Mouse (Mus musculus) midbrain, embryonic 16.5 days (tissue): ENCODE results near the gene Tinagl1. TPM values are rescaled to one million over a fixed set of nuclear protein-coding genes. Genes with fewer than 3 reads are reported as not detected.

Source experiments
- ATAC-seq: fragments of 200-750 bp; cut with Nextera tagmentation; 2 replicates; pipeline ENCODE4 v1.8.0; 2017; ENCODE audit warnings: moderate TSS enrichment
- H3K27ac ChIP-seq: fragments of 300-500 bp; sonication (generic); 2 replicates; pipeline ENCODE4 v1.5.1; 2014; ENCODE audit warnings: mild to moderate bottlenecking, low read length, mixed read lengths
- H3K27me3 ChIP-seq: fragments of 300-500 bp; sonication (generic); 2 replicates; pipeline ENCODE4 v1.6.1; 2014; ENCODE audit warnings: low read depth, low read length, mixed read lengths; ENCODE audit not compliant: control insufficient read depth, insufficient read depth
- H3K36me3 ChIP-seq: fragments of 300-500 bp; sonication (generic); 2 replicates; pipeline ENCODE4 v1.6.1; 2014; ENCODE audit warnings: mild to moderate bottlenecking, low read length, moderate library complexity, mixed read lengths; ENCODE audit not compliant: control insufficient read depth, insufficient read depth
- H3K4me1 ChIP-seq: fragments of 300-500 bp; sonication (generic); 2 replicates; pipeline ENCODE4 v1.6.1; 2014; ENCODE audit warnings: mild to moderate bottlenecking, low read length, mixed read lengths; ENCODE audit not compliant: control insufficient read depth, insufficient read depth
- H3K4me2 ChIP-seq: fragments of 300-500 bp; sonication (generic); 2 replicates; pipeline ENCODE4 v1.6.1; 2014; ENCODE audit warnings: mild to moderate bottlenecking, low read length, mixed read lengths
- H3K4me3 ChIP-seq: fragments of 300-500 bp; sonication (generic); 2 replicates; pipeline ENCODE4 v1.5.1; 2014; ENCODE audit warnings: low read depth, mild to moderate bottlenecking, low read length, moderate library complexity, mixed read lengths
- H3K9ac ChIP-seq: fragments of 300-500 bp; sonication (generic); 2 replicates; pipeline ENCODE4 v1.6.1; 2014; ENCODE audit warnings: low read depth, low read length, mixed read lengths
- H3K9me3 ChIP-seq: fragments of 300-500 bp; sonication (generic); replicated peaks from 2 replicates; pipeline ENCODE4 v1.6.1; 2014; ENCODE audit warnings: mild to moderate bottlenecking, low read length, mixed read lengths; ENCODE audit not compliant: control insufficient read depth, poor library complexity, severe bottlenecking
- WGBS: fragments of 180-500 bp; shearing (Covaris S2); extraction: QIAGEN DNeasy Blood & Tissue Kit; methylation state at CpG from one replicate; pipeline ENCODE4 v1.1.7; 2014; 5-methylcytosine and 5-hydroxymethylcytosine counted together
- polyA plus RNA-seq: library from polyadenylated mRNA; unstranded; fragments of >200 nt; fragmentation: Nextera tagmentation; extraction: Ambion mirVana; gene quantifications from 2 replicates; pipeline ENCODE4 v1.2.1, GENCODE M21; 2015

Gene Tinagl1
- polyA plus RNA-seq, 1 experiment from 2014 or later = 4.6 TPM

DNA sequence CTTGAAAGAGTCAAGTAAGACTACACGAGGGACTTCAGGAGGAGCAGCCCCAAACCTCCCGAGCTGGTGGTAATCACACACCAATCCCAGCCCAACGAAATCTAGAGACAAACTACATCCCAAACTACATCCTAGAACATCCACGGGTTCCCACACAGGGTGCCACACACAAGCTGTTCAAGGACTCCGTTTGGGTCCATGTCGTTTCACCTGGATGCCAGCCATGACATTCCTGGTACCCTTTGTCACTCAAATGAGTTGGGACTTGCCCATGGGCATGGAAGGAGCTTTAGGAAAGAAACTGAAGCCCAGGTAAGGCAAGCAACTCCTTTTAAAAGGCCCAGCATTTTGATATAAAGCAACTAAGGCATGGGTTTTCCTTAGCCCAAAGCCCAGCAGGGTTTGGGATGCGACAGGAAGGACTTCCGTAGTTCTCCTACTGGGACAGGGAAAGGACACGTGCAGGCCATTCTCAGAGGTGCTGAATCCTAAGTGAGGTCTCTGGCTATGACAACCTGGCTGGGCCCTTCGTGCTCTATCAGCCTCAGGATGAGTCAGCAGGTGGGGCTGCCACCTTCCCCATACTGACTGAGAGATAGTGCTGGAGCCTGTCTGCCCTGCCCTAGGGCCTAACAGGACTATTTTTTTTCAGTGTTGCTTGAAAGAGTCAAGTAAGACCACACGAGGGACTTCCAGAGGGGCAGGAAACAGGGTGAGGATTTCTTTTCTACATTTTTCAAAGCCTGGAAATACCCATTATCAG is 1.7 kb downstream of the Tinagl1 start:
- no peak overlapping the region for H3K9ac ChIP-seq
- WGBS = 69% methylated on average over 11 of the region's 11 CpGs
- ATAC-seq = no peak

DNA sequence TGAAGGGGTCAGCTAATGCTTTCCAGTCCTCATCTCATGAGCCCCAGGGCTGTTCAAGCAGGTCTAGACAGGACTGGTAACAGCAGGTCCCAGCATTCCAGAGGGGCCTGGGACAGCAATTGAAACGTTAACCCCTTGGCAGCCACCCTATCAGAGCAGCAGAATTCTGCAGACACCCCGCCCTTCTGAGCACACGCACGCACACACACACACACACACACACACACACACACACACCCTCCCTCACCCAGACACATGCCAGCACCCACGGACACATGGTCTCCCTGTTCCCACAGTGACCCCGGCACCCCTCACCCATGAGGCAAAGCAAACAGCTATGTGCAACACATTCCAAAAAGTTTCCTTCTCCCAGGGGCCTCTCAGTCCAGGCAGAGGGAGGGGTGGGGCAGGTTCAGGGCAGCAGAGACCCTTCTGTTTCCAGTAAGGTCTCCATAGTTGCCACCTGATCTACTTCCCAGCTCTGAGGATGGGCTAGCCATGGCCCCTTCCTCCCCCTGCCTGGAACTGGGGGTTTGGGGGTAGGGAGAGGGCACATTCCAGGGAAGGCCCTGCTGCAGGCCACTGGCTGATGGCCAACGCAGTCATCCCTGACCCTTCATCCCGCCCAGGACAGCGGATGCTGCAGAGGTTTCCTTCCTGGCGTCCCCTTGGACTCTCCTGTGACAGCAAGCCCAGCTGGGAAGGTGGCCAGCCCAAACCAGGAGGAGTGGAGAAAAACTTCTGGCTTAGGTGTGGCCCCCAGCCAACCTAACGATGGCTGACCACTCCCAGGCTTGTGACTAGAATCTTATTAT is 2.8 kb downstream of the Tinagl1 start:
- no peak overlapping the region for H3K4me3 ChIP-seq
- no peaks in the 10 kb centered on the region for H3K36me3 ChIP-seq
- H3K4me2 ChIP-seq = no peak overlapping the region
- peaks cover 22% of the 10 kb centered on the region for H3K27me3 ChIP-seq
- no peak overlapping the region for H3K27ac ChIP-seq
- peaks cover 10% of the 10 kb centered on the region for H3K4me1 ChIP-seq
- no peak overlapping the region for H3K9ac ChIP-seq
- no peaks in the 10 kb centered on the region for H3K9me3 ChIP-seq
- 73% methylated on average over 11 of the region's 11 CpGs for WGBS
- ATAC-seq = no peak

More for the DNA sequence above, 1.7 kb downstream of the Tinagl1 start:
- peaks cover 22% of the 10 kb centered on the region for H3K27me3 ChIP-seq
- no peak overlapping the region for H3K4me2 ChIP-seq
- H3K4me1 ChIP-seq = peaks cover 10% of the 10 kb centered on the region
- H3K9me3 ChIP-seq = no peaks in the 10 kb centered on the region
- H3K4me3 ChIP-seq = no peak overlapping the region
- H3K27ac ChIP-seq = no peak overlapping the region
- no peaks in the 10 kb centered on the region for H3K36me3 ChIP-seq

DNA sequence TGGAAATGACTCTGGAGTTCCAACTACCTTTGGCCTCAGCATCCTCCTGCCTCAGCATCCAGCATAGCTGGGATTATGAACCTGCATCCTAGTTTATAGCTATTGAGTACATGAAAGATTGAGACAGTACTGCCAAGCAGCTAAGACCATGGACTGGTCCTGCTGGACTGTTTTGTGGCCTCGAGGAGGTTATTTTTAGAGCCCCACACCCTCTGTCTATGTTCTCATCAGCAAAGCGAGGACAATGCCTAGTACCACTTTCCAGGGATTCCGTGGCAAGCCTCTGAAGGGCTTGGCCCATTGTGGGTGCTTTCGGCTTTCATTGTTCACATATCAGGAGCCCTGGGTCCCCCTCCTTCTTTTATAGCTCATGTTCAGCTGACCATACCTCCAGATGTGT is 4.6 kb downstream of the Tinagl1 start:
- Histone ChIP-seq H3K9ac (no peak overlapping the region), H3K4me3 (no peak overlapping the region), H3K9me3 (no peaks in the 10 kb centered on the region), H3K27me3 (peaks cover 22% of the 10 kb centered on the region), H3K27ac (no peak overlapping the region), H3K4me1 (peaks cover 10% of the 10 kb centered on the region), H3K4me2 (no peak overlapping the region), H3K36me3 (no peaks in the 10 kb centered on the region)
- WGBS = 86% methylated on average over 4 of the region's 4 CpGs
- ATAC-seq = no peak

DNA sequence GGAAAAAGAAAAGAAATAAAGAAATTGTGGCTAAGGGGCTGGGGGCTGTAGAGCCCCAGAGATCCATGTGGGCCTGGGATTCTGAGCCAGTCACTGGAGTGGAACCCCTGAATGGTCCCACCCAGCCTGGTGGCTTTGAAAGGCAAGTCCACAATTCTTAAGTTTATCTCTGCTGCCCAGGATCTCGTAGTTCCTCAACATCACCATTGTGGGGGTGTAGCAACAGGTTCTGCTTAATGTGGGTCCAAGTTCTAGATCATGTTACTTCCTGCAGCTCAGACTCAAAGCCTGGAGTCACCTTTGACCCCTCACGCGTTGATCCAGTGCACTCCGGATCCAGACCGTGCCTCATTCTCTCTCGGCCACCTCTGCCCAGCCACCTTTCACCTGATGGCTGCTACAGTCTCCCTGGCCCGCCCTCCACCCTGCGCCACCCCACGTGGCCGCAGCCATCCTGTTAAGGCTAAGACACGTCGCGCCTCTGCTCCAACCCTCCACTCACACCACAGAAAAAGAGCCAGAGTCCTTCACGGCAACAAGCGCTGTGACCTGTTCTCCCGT is 5.4 kb downstream of the Tinagl1 start:
- Histone ChIP-seq H3K27me3 (peaks cover 14% of the 10 kb centered on the region), H3K4me3 (no peak overlapping the region), H3K4me1 (peaks cover 1% of the 10 kb centered on the region; the same call in 1 of the 2 replicates), H3K9ac (no peak overlapping the region), H3K9me3 (no peaks in the 10 kb centered on the region), H3K36me3 (no peaks in the 10 kb centered on the region), H3K27ac (no peak overlapping the region), H3K4me2 (no peak overlapping the region)
- no peak for ATAC-seq
- 89% methylated on average over 16 of the region's 16 CpGs for WGBS

DNA sequence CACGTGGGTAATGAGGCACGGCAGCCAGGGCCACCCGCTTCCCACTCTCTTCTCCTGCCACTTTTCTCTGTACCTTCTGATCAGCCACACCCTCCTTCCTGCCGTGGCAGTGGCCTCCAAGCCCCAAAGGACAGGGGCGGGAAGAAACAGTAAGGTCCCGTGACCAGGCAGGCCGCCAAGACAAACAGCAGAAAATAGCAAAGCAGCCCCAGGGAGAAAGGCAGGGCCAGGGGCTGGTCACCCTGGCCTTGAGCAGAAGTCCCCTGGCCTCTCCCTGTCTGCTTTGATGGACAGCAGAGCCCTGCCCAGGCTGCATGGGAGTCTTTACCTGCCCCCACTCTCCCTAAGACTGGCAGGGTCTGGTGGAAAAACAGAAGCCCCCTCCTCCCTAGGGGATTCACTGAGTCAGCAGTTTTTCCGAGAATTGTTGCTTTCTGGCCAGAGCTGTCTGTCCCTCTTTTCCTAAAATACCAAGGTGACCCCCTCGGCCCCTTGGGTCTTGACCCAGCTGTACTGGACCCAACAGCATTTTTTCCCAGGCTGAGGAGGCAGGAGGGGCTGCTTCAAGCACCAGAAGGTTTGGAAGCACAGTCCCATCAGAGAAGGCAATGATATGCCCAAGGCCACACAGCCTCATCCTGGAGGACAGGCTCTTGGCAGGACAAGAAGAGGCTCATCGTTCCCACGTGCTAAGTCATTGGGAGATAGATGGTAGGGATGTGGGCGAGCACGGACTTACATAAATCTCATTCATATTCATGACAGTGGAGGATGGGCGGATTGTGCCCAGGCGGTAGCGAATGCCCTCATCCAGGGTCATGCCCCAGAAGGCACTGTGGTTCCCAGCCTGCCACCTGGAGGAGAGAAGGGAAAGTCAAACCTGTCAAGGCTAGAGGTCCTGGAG is 6.4 kb downstream of the Tinagl1 start:
- Histone ChIP-seq H3K9me3 (no peaks in the 10 kb centered on the region), H3K4me1 (no peaks in the 10 kb centered on the region), H3K4me3 (no peak overlapping the region), H3K27me3 (peaks cover 9% of the 10 kb centered on the region), H3K27ac (no peak overlapping the region), H3K36me3 (no peaks in the 10 kb centered on the region), H3K9ac (no peak overlapping the region), H3K4me2 (no peak overlapping the region)
- WGBS = 28% methylated on average over 16 of the region's 16 CpGs
- no peak for ATAC-seq

DNA sequence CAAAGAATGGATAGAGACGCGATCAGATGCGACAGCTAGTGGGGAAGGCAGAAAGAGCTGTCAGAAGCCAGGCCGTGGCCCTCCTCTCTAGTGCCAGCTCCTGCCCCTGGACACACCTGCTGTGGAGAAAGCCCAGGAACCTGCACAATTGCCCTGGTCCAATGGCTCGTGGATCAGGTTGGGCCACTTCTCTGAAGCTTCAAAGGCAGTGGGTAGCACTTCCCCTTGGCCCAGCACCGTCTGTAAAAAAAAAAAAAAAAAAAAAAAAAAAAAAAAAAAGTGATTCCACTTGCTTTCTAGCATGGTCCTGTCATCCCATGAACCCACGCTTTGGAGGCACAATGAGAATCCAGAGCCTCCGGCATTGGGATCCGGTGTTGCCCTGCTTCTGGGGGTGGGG is 7.1 kb downstream of the Tinagl1 start:
- no peaks in the 10 kb centered on the region for H3K9me3 ChIP-seq
- peaks cover 7% of the 10 kb centered on the region for H3K27me3 ChIP-seq
- no peaks in the 10 kb centered on the region for H3K36me3 ChIP-seq
- peak overlapping the region; percentile 34; the same call in 1 of the 2 replicates for H3K4me2 ChIP-seq
- no peaks in the 10 kb centered on the region for H3K4me1 ChIP-seq
- no peak overlapping the region for H3K4me3 ChIP-seq
- H3K9ac ChIP-seq = no peak overlapping the region
- no peak overlapping the region for H3K27ac ChIP-seq
- ATAC-seq = no peak
- WGBS = 48% methylated on average over 9 of the region's 9 CpGs

DNA sequence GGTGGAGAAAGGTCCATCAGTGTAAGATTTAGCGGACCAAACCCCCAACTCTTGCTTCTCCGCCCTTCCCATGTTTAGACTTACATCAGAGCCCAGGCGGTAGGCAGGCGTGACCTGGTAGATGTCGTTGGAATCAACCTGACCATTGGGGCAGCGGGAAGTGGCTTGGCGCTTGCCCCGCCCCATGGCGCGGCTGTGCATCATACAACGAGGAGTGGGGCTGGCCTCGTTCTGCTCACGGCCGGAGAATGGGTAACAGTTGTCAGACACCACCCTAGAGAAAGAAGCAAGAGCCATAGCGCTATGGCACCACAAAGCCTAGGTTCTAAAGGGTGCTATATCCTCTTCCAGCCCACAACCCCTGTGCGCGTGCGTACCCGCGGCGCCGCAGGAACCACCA is 7.6 kb downstream of the Tinagl1 start:
- no peaks in the 10 kb centered on the region for H3K4me1 ChIP-seq
- H3K9me3 ChIP-seq = no peaks in the 10 kb centered on the region
- H3K36me3 ChIP-seq = no peaks in the 10 kb centered on the region
- no peak overlapping the region for H3K4me3 ChIP-seq
- H3K4me2 ChIP-seq = peak overlapping the region; percentile 34; the same call in 1 of the 2 replicates
- WGBS = 56% methylated on average over 22 of the region's 22 CpGs
- ATAC-seq = no peak
- H3K9ac ChIP-seq = no peak overlapping the region
- H3K27me3 ChIP-seq = peaks cover 7% of the 10 kb centered on the region
- no peak overlapping the region for H3K27ac ChIP-seq

DNA sequence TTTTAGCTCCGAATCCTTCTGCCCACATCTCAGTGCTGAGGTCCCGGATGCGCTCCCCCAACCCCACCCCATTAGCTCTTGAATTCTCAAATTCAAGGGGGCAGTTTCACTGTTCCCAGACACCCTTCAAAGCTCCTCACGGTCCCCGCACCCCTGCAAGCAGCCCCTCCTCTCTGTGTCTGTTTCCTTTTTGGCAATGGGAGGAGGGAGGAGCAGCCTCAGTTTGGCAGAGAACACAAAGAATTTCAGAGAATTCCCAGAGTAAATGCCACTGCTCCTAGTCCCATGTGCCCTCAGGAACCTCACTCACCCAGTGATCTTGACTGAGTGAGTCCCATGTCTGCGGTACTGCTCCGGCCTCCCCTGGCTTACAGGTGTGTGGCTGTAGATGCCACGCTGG is 8.3 kb downstream of the Tinagl1 start:
- 84% methylated on average over 8 of the region's 8 CpGs for WGBS
- no peaks in the 10 kb centered on the region for H3K36me3 ChIP-seq
- no peak overlapping the region for H3K27ac ChIP-seq
- no peaks in the 10 kb centered on the region for H3K4me1 ChIP-seq
- no peak overlapping the region for H3K9ac ChIP-seq
- no peaks in the 10 kb centered on the region for H3K9me3 ChIP-seq
- ATAC-seq = no peak
- H3K4me3 ChIP-seq = no peak overlapping the region
- H3K4me2 ChIP-seq = no peak overlapping the region
- peaks cover 9% of the 10 kb centered on the region for H3K27me3 ChIP-seq
